Mouse (Mus musculus) neural tube, embryonic 12.5 days (tissue): ENCODE measurements around the gene Fam129b. TPM values are rescaled to one million over a fixed set of nuclear protein-coding genes. Genes with fewer than 3 reads are reported as not detected.

Source experiments
- ATAC-seq: fragments of 200-750 bp; cut with Nextera tagmentation; 2 replicates; pipeline ENCODE4 v1.8.0; 2017; ENCODE audit warnings: low read depth, mild to moderate bottlenecking, moderate TSS enrichment, moderate library complexity; ENCODE audit not compliant: low FRiP score
- H3K27ac ChIP-seq: fragments of 300-500 bp; sonication (generic); 2 replicates; pipeline ENCODE4 v1.5.1; 2016
- H3K27me3 ChIP-seq: fragments of 300-500 bp; sonication (generic); replicated peaks from 2 replicates; pipeline ENCODE4 v1.6.1; 2016; ENCODE audit warnings: mild to moderate bottlenecking
- H3K36me3 ChIP-seq: fragments of 300-500 bp; sonication (generic); 2 replicates; pipeline ENCODE4 v1.6.1; 2016; ENCODE audit warnings: mild to moderate bottlenecking
- H3K4me1 ChIP-seq: fragments of 300-500 bp; sonication (generic); 2 replicates; pipeline ENCODE4 v1.6.1; 2016
- H3K4me2 ChIP-seq: fragments of 300-500 bp; sonication (generic); replicated peaks from 2 replicates; pipeline ENCODE4 v1.6.1; 2016; ENCODE audit warnings: mild to moderate bottlenecking
- H3K4me3 ChIP-seq: fragments of 300-500 bp; sonication (generic); 2 replicates; pipeline ENCODE4 v1.5.1; 2016
- H3K9ac ChIP-seq: fragments of 300-500 bp; sonication (generic); 2 replicates; pipeline ENCODE4 v1.6.1; 2016; ENCODE audit warnings: mild to moderate bottlenecking
- H3K9me3 ChIP-seq: fragments of 300-500 bp; sonication (generic); 2 replicates; pipeline ENCODE4 v1.6.1; 2016; ENCODE audit warnings: mild to moderate bottlenecking
- WGBS: fragments of 180-500 bp; shearing (Covaris S2); methylation state at CpG from one replicate; pipeline ENCODE4 v1.1.7; 2016; 5-methylcytosine and 5-hydroxymethylcytosine counted together
- polyA plus RNA-seq: library from polyadenylated mRNA; unstranded; fragments of >200 nt; fragmentation: Nextera tagmentation; extraction: Ambion mirVana; gene quantifications from 2 replicates; pipeline ENCODE4 v1.2.1, GENCODE M21; 2016

Gene Fam129b
- polyA plus RNA-seq, 1 experiment from 2014 or later, result 40.3 TPM

GRCm38 (mm10) chr2:32864755-32865154 is 11.2 kb upstream of the Fam129b start:
- no peak overlapping the region for H3K27ac ChIP-seq
- ATAC-seq, result no peak
- H3K27me3 ChIP-seq, result no peaks in the 10 kb centered on the region
- H3K9ac ChIP-seq, result no peak overlapping the region
- H3K4me1 ChIP-seq, result no peaks in the 10 kb centered on the region
- no peaks in the 10 kb centered on the region for H3K9me3 ChIP-seq
- H3K4me3 ChIP-seq, result no peak overlapping the region
- H3K4me2 ChIP-seq, result no peak overlapping the region
- H3K36me3 ChIP-seq, result no peaks in the 10 kb centered on the region
- 66% methylated on average over 2 of the region's 2 CpGs for WGBS

DNA sequence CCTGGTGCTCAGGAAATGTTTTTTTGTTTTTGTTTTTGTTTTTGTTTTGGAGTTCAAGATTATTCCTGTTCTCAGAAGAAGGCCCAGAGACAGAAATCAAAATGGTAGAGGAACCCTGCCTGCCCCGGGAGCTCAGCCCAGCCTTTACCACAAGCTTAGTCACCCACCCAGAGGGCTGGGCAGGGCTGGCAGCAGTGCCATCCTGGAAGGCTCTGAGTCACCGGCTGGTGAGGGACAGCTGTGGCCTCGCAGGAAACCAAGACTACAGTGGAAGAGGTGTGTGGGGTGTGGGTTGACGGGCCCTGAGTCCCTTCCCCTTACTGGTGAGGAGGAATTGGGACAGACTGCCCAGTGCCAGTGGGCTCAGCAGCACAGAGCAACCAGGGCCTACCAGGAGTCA is 8.6 kb upstream of the Fam129b start:
- Histone ChIP-seq H3K4me1 (no peaks in the 10 kb centered on the region; the same call in 1 of the 2 replicates), H3K9ac (no peak overlapping the region), H3K27ac (no peak overlapping the region), H3K36me3 (no peaks in the 10 kb centered on the region), H3K4me3 (no peak overlapping the region), H3K4me2 (no peak overlapping the region), H3K27me3 (no peaks in the 10 kb centered on the region), H3K9me3 (no peaks in the 10 kb centered on the region)
- 89% methylated on average over 4 of the region's 4 CpGs for WGBS
- ATAC-seq, result no peak

- ATAC-seq, result no peak
- WGBS, result 62% methylated on average over 6 of the region's 6 CpGs
- H3K27me3 ChIP-seq, result no peaks in the 10 kb centered on the region
- no peak overlapping the region for H3K4me3 ChIP-seq
- no peaks in the 10 kb centered on the region for H3K9me3 ChIP-seq
- no peaks in the 10 kb centered on the region for H3K36me3 ChIP-seq
- peaks cover 12% of the 10 kb centered on the region for H3K4me1 ChIP-seq
- no peak overlapping the region for H3K27ac ChIP-seq
- no peak overlapping the region for H3K4me2 ChIP-seq
- H3K9ac ChIP-seq, result no peak overlapping the region
These were observed 6.1 kb upstream of the Fam129b start for GRCm38 (mm10) chr2:32869721-32870274.

DNA sequence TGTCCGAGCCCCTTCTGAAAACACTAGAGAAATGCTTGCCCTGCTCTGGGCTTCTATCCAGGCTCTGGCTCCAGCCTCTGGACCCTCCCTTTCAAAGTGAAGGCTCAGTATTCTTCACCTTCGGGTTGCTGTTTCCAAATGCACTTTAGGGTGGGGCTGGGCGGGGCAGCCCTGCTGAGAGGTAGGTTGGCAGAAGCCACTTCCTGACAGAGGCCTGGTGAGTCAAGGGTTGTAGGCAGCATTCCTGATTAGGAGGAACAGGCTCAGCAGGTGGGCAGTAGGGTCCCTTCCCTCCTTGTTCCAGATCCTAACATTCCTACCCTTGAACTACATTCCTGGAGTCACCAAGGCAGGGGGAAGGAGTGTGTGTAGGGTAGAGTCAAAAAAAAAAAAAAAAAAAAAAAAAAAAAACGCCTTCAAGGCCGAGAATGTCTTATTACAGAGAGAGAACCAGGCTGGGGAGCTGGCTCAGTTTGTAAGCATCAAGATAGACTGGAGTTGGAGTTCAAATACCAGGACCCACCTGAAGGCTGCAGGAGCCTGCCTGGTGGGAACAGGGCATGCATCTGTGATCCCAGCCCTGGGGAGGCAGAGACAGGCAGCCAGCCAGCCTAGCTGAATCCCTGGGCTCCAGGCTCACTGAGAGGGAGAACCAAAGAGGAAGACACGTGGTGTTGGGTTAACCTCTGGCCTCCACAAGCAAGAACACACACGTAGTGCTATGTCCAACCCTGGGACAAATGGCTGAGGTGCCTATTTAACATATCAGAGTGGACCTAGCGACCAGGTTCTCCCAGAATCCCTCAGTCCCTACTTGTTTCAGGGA is 5.4 kb upstream of the Fam129b start:
- no peak overlapping the region for H3K9ac ChIP-seq
- no peak for ATAC-seq
- no peaks in the 10 kb centered on the region for H3K27me3 ChIP-seq
- H3K4me1 ChIP-seq, result peaks cover 19% of the 10 kb centered on the region
- 46% methylated on average over 8 of the region's 8 CpGs for WGBS
- H3K4me3 ChIP-seq, result no peak overlapping the region
- H3K9me3 ChIP-seq, result no peaks in the 10 kb centered on the region
- H3K4me2 ChIP-seq, result no peak overlapping the region
- no peak overlapping the region for H3K27ac ChIP-seq
- no peaks in the 10 kb centered on the region for H3K36me3 ChIP-seq

DNA sequence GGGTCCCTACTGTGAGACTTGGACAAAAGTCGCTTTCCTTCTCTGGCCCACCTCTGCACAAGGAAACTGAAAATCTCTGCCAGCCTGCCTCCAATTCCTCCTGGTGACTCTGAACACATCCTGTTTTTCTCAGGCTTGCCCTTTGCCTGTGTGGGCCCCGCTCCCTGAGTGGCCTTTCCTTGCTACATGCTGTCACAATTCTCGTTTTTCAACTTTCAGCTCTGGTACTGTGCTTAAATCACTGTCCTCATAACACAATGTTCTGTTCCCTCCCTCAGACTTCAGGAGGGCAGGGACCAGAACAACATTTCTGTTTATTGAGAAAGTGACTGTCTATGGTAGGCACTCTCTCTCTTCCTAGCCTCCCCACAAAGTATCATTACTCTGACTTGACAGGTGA is 1.8 kb upstream of the Fam129b start:
- no peak for ATAC-seq

GRCm38 (mm10) chr2:32874951-32875674 is 801 bp upstream of the Fam129b start:
- Histone ChIP-seq H3K4me2 (peak overlapping the region; percentile 91), H3K4me1 (peaks cover 54% of the 10 kb centered on the region), H3K9ac (peak overlapping the region; percentile 93), H3K36me3 (no peaks in the 10 kb centered on the region), H3K27me3 (no peaks in the 10 kb centered on the region), H3K9me3 (no peaks in the 10 kb centered on the region), H3K27ac (peak overlapping the region; percentile 66), H3K4me3 (peak overlapping the region; percentile 79)
- ATAC-seq, result peak; percentile 8; the same call in 1 of the 2 replicates
- WGBS, result 19% methylated on average over 15 of the region's 15 CpGs

More for the DNA sequence above, 1.8 kb upstream of the Fam129b start:
- Histone ChIP-seq H3K4me1 (peaks cover 44% of the 10 kb centered on the region), H3K4me2 (peak overlapping the region; percentile 91), H3K36me3 (no peaks in the 10 kb centered on the region), H3K27me3 (no peaks in the 10 kb centered on the region), H3K27ac (no peak overlapping the region), H3K4me3 (0 out of 2 replicates have a peak overlapping the region, but pooled peaks have one; percentile 79), H3K9me3 (no peaks in the 10 kb centered on the region), H3K9ac (0 out of 2 replicates have a peak overlapping the region, but pooled peaks have one; percentile 93)
- 72% methylated on average over 3 of the region's 3 CpGs for WGBS

DNA sequence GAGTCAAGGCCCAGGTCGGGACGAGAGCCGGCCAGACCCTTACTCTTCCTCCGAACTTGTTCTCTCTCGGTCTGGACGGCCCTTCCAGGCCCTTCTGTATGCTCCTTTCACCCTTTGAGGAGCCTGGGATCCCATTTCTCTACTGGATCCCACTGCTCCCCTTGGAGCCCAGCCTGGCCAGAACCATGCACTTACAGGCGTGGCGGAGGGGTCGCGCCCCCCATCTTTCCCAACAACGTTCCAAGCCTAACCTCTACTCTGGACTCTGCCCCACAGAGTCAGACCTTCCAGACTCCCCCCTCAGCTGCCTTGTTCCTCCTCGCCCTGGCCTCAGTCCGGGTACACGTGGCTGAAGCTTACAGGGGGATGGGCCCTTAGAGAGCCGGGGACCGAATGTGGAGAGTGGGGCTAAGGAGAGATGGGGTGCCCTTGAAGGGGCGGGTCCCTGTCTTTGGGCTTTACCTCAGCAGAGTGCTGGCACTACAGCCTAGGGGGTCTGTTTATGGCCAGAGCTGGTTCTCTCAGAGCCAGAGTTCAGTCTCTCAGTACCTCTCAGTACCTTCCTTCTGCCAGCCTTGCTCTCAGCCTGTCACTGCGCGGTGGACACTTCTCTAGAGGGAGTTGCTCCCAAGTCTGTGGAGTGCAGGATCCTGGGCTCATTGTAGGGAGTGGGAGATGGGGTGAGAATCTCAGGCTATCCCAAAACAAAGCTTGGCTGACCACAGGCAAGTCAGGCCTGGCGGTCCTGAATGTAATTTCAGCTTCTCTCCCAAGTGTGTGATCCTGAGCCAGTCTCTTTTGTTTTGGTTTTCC is 782 bp downstream of the Fam129b start:
- Histone ChIP-seq H3K4me3 (peak overlapping the region; percentile 79), H3K36me3 (no peaks in the 10 kb centered on the region), H3K27ac (peak overlapping the region; percentile 66; the same call in 1 of the 2 replicates), H3K4me2 (peak overlapping the region; percentile 91), H3K9me3 (no peaks in the 10 kb centered on the region), H3K27me3 (no peaks in the 10 kb centered on the region), H3K4me1 (peaks cover 70% of the 10 kb centered on the region), H3K9ac (peak overlapping the region; percentile 93)
- WGBS, result 4% methylated on average over 20 of the region's 20 CpGs
- ATAC-seq, result peak; percentile 8

DNA sequence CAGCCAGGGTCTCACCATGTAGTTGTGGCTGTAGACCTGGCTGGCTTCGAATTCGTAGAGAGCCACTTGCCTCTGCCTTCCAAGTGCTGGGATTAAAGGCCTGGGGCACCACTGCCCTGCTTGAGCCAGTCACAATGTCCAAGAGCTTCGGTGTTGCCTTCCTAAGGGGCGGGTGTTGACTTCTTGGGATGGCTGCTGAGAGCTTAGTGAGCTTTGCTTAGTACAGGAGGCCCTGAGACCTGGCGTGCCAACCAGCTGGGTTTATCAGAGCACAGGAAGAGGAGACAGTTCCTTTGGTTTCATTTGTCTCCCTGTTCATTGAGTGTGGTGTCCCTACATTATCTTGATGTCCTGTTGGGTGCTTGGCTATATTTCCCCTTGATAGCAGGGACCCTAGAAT is 1.4 kb downstream of the Fam129b start:
- no peaks in the 10 kb centered on the region for H3K36me3 ChIP-seq
- no peak for ATAC-seq
- H3K4me2 ChIP-seq, result peak overlapping the region; percentile 91
- 36% methylated on average over 5 of the region's 5 CpGs for WGBS
- H3K4me3 ChIP-seq, result peak overlapping the region; percentile 79
- no peaks in the 10 kb centered on the region for H3K9me3 ChIP-seq
- H3K9ac ChIP-seq, result peak overlapping the region; percentile 93
- H3K27me3 ChIP-seq, result no peaks in the 10 kb centered on the region
- H3K27ac ChIP-seq, result no peak overlapping the region
- H3K4me1 ChIP-seq, result peaks cover 75% of the 10 kb centered on the region

GRCm38 (mm10) chr2:32877761-32878393 is 2.0 kb downstream of the Fam129b start:
- Histone ChIP-seq H3K4me2 (peak overlapping the region; percentile 91), H3K9me3 (no peaks in the 10 kb centered on the region), H3K27ac (no peak overlapping the region), H3K4me1 (peaks cover 81% of the 10 kb centered on the region), H3K36me3 (no peaks in the 10 kb centered on the region), H3K9ac (0 out of 2 replicates have a peak overlapping the region, but pooled peaks have one; percentile 33), H3K4me3 (peak overlapping the region; percentile 79), H3K27me3 (no peaks in the 10 kb centered on the region)
- WGBS, result 62% methylated on average over 6 of the region's 6 CpGs
- ATAC-seq, result no peak

DNA sequence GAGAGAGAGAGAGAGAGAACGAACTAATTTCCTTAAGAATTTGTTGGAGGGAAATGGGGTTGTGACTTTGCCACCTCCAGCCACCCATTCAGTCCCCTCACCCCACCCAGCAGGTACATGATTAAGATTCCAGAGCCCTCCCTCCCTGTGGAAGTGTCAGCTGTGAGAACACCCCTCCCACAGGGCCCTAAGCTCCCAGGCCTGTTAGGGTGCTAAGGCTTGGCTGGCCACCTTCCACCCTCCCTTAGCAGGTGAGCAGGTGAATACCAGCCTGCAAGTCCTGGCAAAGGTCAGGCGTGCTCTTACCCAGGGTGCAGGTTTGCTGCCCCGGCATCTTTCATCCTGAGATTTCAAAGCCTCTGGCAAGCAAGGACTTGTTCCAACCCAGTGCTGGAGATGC is 2.5 kb downstream of the Fam129b start:
- ATAC-seq, result no peak
- WGBS, result 71% methylated on average over 3 of the region's 3 CpGs
- H3K36me3 ChIP-seq, result no peaks in the 10 kb centered on the region
- peak overlapping the region; percentile 79; the same call in 1 of the 2 replicates for H3K4me3 ChIP-seq
- no peaks in the 10 kb centered on the region for H3K9me3 ChIP-seq
- H3K9ac ChIP-seq, result 0 out of 2 replicates have a peak overlapping the region, but pooled peaks have one; percentile 33
- H3K4me1 ChIP-seq, result peaks cover 83% of the 10 kb centered on the region
- no peaks in the 10 kb centered on the region for H3K27me3 ChIP-seq
- no peak overlapping the region for H3K27ac ChIP-seq
- peak overlapping the region; percentile 91 for H3K4me2 ChIP-seq

GRCm38 (mm10) chr2:32879593-32879992 is 3.7 kb downstream of the Fam129b start:
- WGBS, result 86% methylated on average over 5 of the region's 5 CpGs
- Histone ChIP-seq H3K9ac (no peak overlapping the region), H3K4me1 (peaks cover 85% of the 10 kb centered on the region)

More at GRCm38 (mm10) chr2:32879593-32879992, 3.7 kb downstream of the Fam129b start:
- ATAC-seq, result no peak
- Histone ChIP-seq H3K27me3 (no peaks in the 10 kb centered on the region), H3K9me3 (no peaks in the 10 kb centered on the region), H3K4me3 (no peak overlapping the region), H3K4me2 (peak overlapping the region; percentile 91; the same call in 1 of the 2 replicates), H3K27ac (no peak overlapping the region), H3K36me3 (no peaks in the 10 kb centered on the region)
